Mouse (Mus musculus): Measurements from ENCODE around the gene Olfr1193.
"Not testable (repeated sequence)": the region's sequence is repeated elsewhere in the genome, so short reads cannot be mapped to it uniquely, and the experiment has no call there.

Olfr1193 gene

DNA sequence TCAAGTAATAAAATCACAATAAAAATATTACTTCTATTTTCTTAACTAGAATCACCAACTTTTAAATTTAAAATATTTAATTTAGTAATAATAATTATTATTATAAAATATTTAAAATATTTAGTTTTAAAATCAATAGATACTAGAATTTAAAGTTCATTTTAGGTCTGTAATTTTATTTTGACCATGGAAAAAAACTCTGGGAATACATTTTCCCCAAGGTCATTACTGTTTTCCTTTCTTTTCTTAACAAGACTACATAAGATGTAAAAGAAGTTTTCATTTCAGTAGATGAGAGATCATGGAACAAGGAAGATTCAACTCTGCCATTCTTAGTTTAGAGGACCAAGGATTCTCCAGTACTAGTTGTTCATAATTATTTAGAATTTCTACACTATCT lies at the start of gene Olfr1193:
Gene Olfr1193, plus strand, starts transcription at position 301 of the 400 bp plus-strand sequence.
- DNase-seq (ENCODE audit: extremely low spot score), result not testable (repeated sequence)

DNA sequence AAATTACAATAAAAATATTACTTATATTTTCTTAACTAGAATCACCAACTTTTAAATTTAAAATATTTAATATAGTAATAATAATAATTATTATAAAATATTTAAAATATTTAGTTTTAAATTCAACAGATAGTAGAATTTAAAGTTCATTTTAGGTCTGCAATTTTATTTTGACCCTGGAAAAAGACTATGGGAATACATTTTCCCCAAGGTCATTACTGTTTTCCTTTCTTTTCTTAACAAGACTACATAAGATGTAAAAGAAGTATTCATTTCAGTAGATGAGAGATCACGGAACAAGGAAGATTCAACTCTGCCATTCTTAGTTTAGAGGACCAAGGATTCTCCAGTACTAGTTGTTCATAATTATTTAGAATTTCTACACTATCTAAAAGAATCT lies 35.2 kb upstream of the Olfr1193 start, which contains the start of gene Olfr1191-ps1:
Gene Olfr1191-ps1, plus strand, starts transcription at position 301 of the 400 bp plus-strand sequence.
- DNase-seq (ENCODE audit: extremely low spot score), result not testable (repeated sequence)

DNA sequence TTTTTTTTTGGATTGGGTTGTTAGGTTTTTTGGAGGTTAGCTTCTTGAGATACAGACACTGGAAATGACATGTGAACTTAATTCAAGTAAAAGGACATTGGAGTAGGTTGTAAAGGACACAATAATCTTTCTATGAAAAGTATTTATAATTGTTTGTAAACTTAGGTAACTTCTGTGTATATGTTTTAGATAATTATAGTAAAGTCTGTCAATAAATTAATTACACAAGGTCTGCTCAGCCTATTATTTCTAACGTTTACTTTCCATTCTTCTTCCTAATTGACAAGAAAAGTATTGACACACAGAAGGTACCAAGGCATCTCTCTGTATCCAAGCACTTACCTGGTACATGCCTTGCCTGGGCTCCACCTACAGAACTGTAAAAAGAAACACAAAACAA lies 27.2 kb upstream of the Olfr1193 start, which contains the start of gene Olfr1192-ps1:
Gene Olfr1192-ps1, plus strand, starts transcription at position 301 of the 400 bp plus-strand sequence.
- DNase-seq (ENCODE audit: extremely low spot score), result no peak

DNA sequence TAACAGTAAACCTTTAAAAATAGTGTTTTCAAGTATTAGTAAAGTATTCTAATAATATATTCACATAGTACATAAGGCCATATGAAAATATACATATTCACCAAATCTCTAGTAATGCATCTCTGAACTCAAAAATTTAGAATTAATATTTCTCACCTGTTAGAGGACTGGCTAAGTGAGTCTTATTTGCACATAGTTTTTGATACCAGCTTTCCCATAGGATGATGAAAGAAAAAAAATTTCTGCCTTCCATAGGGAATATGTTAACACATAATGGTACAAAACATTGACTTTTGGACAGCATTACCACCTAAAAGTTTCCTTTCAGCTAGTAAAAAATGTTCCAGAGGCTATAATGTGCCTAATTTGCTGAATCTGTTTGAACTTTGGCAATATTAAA lies 13.7 kb downstream of the Olfr1193 start, which contains the start of gene Olfr1195:
Gene Olfr1195, minus strand, starts transcription at position 101 of the 400 bp plus-strand sequence.
- no peak for DNase-seq (ENCODE audit: extremely low spot score)

DNA sequence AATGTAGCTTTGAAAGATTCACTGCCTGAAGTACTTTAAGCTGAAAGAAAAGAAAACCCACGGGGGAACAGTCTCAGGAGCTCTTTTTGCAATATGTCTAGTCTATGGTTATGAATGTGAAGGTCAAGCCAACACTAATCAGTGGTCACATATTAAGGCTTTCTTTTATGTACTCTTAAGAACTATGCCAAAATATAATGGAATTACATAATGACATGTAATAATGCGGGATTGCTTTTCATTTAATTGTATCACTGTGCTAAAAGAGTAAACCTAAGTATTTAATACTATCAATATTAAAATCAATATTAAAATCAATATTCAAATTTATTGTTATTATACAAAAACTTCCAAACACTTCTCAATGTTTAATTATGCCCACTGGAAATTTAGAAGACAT lies 29.1 kb downstream of the Olfr1193 start, which contains the start of gene Olfr1196:
Gene Olfr1196, minus strand, starts transcription at position 101 of the 400 bp plus-strand sequence.
- DNase-seq (ENCODE audit: extremely low spot score), result no peak
